Mouse (Mus musculus): ENCODE measurements around the gene Cstf2.

DNA sequence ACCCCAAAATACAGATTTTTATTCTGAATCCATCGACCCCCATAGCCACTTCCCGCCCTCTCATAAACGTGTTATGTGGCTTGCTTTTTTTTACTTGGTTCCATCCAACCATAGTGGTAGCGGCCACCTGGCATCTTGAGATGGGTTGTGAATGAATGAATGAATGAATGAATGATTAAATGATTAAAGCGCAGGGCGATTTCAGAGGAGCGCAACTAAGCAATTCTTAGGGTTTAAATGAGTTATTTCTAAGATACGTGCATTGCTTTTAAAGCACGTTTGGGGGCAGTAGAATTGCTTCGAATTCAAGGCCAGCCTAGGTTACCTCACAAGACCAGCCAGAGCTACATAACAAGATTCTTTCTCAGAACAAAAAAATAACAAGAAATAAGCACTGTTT, 777 bp downstream of the Cstf2 start:
- no peak for TF ChIP-seq CTCF (IDR thresholded peaks at IDR 0.05; ENCODE audit: extremely low read depth, insufficient read length, insufficient replicate concordance, low read depth, low read length)
- no peak for TF ChIP-seq POLR2A (IDR thresholded peaks at IDR 0.05; ENCODE audit: low read depth, low read length)

Data from small intestine, adult 2 months (tissue).